Mouse (Mus musculus) c-Kit-positive CD71-negative TER-119-negative erythroid progenitor cells, embryonic 14.5 days (primary cell): ENCODE results near the gene Slfn4.
A peak's percentile ranks its signal among the peaks of the same experiment; 100 is the strongest.
"Not testable (repeated sequence)": the region's sequence is repeated elsewhere in the genome, so short reads cannot be mapped to it uniquely, and the experiment has no call there.

Experiments used
- DNase-seq: peaks from one replicate; pipeline ENCODE4 v3.0.0-alpha.2; 2013; ENCODE audit warnings: low read depth

Slfn4 gene

GRCm38 (mm10) chr11:83174948-83175539, at the start of gene Slfn4:
Slfn4 (plus strand) TSS chr11:83175186.
- DNase-seq: no peak

- DNase-seq: not testable (repeated sequence)
These were observed 49.4 kb upstream of the Slfn4 start for GRCm38 (mm10) chr11:83125633-83126032.

GRCm38 (mm10) chr11:83137253-83137652, 37.7 kb upstream of the Slfn4 start:
- not testable (repeated sequence) for DNase-seq

DNA sequence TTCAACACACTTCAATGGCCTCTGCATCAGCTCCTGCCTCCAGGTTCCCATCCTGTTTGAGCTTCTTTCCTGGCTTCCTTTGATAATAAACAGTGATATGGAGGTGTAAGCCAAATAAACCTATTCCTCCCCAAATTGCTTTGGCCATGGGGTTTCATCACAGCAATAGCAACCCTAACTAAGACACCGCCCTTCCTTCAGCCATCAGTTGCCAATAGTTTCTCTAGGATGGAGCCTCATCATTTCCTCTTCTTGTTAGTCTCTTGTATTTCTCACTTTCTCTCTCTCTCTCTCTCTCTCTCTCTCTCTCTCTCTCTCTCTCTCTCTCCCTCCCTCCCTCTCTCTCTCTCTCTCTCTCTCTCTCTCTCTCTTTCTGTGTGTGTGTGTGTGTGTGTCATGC, 26.0 kb upstream of the Slfn4 start:
- DNase-seq: not testable (repeated sequence)

GRCm38 (mm10) chr11:83191134-83191893, 16.3 kb downstream of the Slfn4 start, which contains the start of gene Slfn3:
Slfn3 (plus strand) TSS chr11:83191330.
- DNase-seq: no peak

- DNase-seq: peak; percentile 47
These were observed 17.0 kb downstream of the Slfn4 start for GRCm38 (mm10) chr11:83192001-83192400.

- no peak for DNase-seq
These were observed 30.0 kb downstream of the Slfn4 start for GRCm38 (mm10) chr11:83205002-83205401.

DNA sequence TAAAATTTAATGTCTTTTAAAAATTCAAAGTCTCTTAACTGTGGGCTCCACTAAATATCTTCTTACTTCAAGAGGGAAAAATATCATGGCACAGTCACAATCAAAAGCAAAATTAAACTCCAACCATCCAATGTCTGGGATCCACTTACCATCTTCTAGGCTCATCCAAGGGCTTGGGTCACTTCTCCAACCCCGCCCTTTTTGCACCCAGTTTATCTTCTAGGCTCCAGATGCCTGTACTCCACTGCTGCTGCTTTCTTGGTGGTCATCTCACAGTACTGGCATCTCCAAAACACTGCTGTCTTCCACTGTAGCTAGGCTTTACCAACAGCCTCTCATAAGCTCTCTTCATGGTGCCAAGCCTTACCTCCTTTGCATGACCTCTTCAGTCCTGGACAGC, 41.1 kb downstream of the Slfn4 start:
- no peak for DNase-seq

- no peak for DNase-seq
These were observed 46.4 kb downstream of the Slfn4 start for GRCm38 (mm10) chr11:83221328-83221877.

DNA sequence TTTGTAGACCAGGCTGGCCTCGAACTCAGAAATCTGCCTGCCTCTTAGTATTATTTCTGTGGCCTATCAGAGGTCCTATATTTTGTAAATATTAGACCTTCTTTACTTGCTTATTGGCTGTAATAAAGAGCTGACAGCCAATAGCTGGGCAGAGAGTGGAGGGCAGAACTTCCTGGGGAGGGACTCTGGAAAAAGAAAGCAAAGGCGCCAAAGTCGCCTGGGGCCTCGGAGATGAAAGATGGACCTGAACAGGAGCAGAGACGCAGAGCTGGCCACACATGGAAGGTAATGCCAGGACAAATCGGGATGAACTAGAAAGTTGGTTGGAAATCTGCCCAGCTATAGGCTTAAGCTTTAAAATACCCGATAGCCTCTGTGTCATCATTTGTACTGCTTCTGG, 48.4 kb downstream of the Slfn4 start:
- peak; percentile 54 for DNase-seq

DNA sequence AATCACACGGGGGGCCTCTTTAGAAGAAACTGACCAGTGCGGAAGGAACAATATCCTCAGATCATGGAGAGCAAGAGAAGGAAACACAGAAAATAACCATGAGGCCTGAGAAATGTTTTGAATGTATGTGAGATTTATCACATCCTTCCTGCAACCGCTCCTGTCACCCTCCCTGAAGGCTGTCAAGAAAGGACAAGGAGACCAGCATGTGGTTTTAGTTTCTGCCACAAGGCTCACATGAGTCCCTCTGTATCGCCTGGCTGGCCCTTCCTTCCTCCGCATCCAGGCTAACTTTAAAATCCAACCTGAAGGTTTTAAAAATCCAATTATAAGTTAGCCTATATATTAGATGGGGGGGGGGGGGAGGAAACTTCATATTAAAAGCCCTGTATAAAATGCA, 48.8 kb downstream of the Slfn4 start:
- peak; percentile 22 for DNase-seq

DNA sequence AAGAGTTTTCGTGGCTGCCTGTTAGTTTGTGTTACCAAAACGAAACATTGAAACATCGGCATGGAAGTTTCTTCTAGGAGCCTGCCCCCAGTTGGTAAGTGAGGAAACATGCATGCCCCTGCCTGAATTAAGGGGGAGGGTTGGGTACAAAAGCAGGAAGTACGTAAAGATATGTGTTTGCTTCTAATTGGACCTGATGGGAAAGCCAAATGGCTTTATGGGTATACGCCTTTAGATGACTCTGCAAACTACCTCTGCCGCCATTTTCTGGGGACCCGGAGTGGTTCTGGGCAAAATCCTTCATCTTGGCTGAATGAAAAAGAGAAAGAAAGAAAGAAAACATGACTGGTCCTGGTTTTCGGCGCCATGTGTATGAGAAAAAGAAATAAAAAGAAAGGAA, 49.2 kb downstream of the Slfn4 start:
- peak; percentile 78 for DNase-seq

GRCm38 (mm10) chr11:83224750-83225149, 49.8 kb downstream of the Slfn4 start:
- no peak for DNase-seq

GRCm38 (mm10) chr11:83225371-83225960, 50.5 kb downstream of the Slfn4 start:
- DNase-seq: no peak

DNA sequence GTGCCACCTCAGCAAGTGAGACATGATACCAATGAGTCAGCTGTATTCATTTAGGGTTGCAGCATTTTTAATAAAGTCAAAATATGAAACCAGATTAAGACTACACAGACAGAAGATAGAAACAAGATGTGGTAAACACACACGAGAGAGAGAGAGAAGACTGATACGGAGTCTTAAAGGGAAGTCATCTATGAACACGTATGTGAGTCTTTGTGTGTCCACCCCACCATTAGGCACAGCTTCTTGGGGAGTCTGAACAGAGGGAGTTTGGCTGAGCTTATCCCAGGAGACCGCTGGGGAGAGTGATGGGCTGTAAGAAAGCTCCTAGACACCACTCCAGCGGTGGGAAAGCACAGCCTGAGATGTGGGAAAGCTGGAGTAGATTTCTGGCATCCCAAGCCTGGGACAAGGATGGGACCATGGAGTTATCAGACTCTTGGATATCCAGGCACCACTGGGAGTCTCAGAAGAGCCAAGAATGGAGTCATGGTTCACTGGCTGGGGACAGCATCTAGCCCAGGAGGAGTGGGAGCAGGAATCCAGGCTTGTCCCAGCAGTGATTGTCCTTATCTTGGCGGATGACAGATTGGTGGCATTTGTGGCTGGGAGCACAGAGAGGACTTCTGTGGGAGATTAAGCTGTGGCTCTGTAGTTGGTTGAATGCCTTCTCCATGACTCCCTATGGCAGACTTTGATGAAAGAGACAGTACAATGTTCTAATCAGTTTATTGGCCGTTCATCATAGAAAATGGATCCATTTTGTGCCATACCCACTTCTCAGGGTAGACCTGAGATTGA, 53.1 kb downstream of the Slfn4 start:
- DNase-seq: no peak

DNA sequence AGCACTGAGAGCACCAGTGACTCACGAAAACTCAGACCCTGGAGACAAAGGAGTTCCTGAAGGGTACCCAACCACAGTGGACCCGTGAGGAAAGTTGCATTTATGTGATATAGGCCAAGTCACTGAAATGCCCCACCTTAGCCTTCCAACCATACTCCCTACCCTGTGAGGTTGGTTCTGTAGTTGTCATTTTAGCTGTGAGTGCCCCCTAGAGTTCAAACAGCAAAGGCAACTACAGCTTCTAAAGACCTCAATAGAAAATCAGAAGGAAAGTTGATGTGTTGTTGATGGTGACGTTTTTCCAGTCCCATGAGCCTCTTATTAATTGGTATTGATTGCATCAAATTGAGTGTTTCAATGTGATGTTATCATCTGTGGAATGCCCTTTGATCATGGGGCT, 56.0 kb downstream of the Slfn4 start:
- peak; percentile 35 for DNase-seq

- not testable (repeated sequence) for DNase-seq
These were observed 58.6 kb downstream of the Slfn4 start for GRCm38 (mm10) chr11:83233621-83234020.

- not testable (repeated sequence) for DNase-seq
These were observed 62.4 kb downstream of the Slfn4 start for GRCm38 (mm10) chr11:83237390-83237789.

DNA sequence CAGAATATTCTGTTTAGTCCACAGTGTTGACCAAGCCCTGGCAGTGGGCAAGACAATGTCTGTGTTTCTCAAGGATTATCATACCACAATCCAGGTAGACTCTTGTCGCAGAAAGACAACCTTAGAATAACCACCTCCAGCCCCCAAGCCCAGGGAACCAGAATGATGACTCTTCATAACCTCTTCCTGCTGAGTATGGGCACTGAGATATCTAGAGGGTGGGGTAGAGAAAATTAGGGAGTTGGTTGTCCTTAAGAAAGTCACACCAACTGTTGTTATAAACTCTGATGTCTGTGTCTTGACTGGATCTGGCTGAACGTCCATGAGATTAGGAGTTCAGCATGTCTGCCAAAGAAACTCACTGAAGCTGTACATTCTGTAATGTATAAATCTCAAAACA, 63.4 kb downstream of the Slfn4 start:
- DNase-seq: no peak

DNA sequence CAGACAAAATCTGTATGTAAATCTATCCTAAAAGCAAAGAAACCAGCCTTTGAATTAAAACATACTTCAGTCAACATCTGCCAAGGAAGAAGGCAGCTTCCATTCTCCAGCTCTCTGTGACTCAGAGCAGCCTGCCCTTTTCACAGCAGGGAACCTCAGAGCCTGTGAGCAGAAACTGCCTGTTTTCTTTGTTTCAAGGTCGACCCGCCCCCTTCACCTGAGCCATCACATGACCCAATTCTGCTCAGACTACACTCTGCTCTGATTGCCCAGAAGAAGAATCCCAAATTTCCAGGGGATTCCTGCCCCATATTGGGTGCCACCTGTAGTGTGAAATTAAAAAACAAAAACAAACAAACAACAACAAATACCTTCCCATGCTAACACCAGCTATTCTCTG, 64.8 kb downstream of the Slfn4 start:
- no peak for DNase-seq
